Mouse (Mus musculus): Measurements from ENCODE around the gene Hoxc11. TPM values are rescaled to one million over a fixed set of nuclear protein-coding genes. Genes with fewer than 3 reads are reported as not detected.

Gene Hoxc11
- polyA plus RNA-seq, 2 experiments: not detected

GRCm38 (mm10) chr15:102953561-102953960, 666 bp upstream of the Hoxc11 start:
- no peak overlapping the region for H3K4me2 ChIP-seq (ENCODE audit: low read depth)
- H3K36me3 ChIP-seq (replicated peaks; ENCODE audit: control insufficient read depth, insufficient read depth, low read depth): no peaks in the 10 kb centered on the region
- H3K27ac ChIP-seq: no peak overlapping the region
- no peaks in the 10 kb centered on the region for H3K9me3 ChIP-seq (ENCODE audit: control insufficient read depth, low read length)
- H3K4me1 ChIP-seq (replicated peaks; ENCODE audit: control insufficient read depth in 2 of 2, insufficient read depth in 2 of 2, low read length in 1 of 2): no peaks in the 10 kb centered on the region
- ATAC-seq (ENCODE audit: insufficient read depth) (no peak), DNase-seq (ENCODE audit: low read depth in 3 of 3, low spot score in 3 of 3) (no peak)
- WGBS (ENCODE audit: insufficient replicate concordance): 7% methylated on average over 6 of the region's 6 CpGs
- H3K9ac ChIP-seq (replicated peaks): no peak overlapping the region
- no peak overlapping the region for H3K4me3 ChIP-seq (ENCODE audit: insufficient read depth in 1 of 2, low read depth in 2 of 2, low read length in 2 of 2)
- peaks cover 99% of the 10 kb centered on the region for H3K27me3 ChIP-seq (ENCODE audit: control insufficient read depth, insufficient read depth, low read length)
- no peak for TF ChIP-seq EP300 (IDR thresholded peaks at IDR 0.05; ENCODE audit: low read depth)
- TF ChIP-seq CTCF (IDR thresholded peaks at IDR 0.05; ENCODE audit: low read depth): no peak

- under 1% methylated on average over 26 of the region's 28 CpGs for WGBS (ENCODE audit: insufficient replicate concordance)
- Histone ChIP-seq H3K27ac (no peak overlapping the region), H3K4me2 (ENCODE audit: low read depth) (no peak overlapping the region), H3K4me3 (ENCODE audit: insufficient read depth in 1 of 2, low read depth in 2 of 2, low read length in 2 of 2) (no peak overlapping the region), H3K4me1 (replicated peaks; ENCODE audit: control insufficient read depth in 2 of 2, insufficient read depth in 2 of 2, low read length in 1 of 2) (no peaks in the 10 kb centered on the region), H3K27me3 (ENCODE audit: control insufficient read depth, insufficient read depth, low read length) (peaks cover 95% of the 10 kb centered on the region), H3K9me3 (ENCODE audit: control insufficient read depth, low read length) (no peaks in the 10 kb centered on the region), H3K36me3 (replicated peaks; ENCODE audit: control insufficient read depth, insufficient read depth, low read depth) (no peaks in the 10 kb centered on the region), H3K9ac (replicated peaks) (no peak overlapping the region)
- no peak for ATAC-seq (ENCODE audit: insufficient read depth)
- no peak for TF ChIP-seq EP300 (IDR thresholded peaks at IDR 0.05; ENCODE audit: low read depth)
- no peak for DNase-seq (ENCODE audit: low read depth in 3 of 3, low spot score in 3 of 3)
Measured at GRCm38 (mm10) chr15:102955007-102955382, 768 bp downstream of the Hoxc11 start.

- TF ChIP-seq CTCF (IDR thresholded peaks at IDR 0.05; ENCODE audit: low read depth) (no peak), EP300 (IDR thresholded peaks at IDR 0.05; ENCODE audit: low read depth) (no peak)
- H3K4me2 ChIP-seq (ENCODE audit: low read depth): no peak overlapping the region
- 1% methylated on average over 39 of the region's 40 CpGs for WGBS (ENCODE audit: insufficient replicate concordance)
Measured at GRCm38 (mm10) chr15:102955833-102956640, 1.8 kb downstream of the Hoxc11 start.

GRCm38 (mm10) chr15:102956906-102957305, 2.7 kb downstream of the Hoxc11 start:
- Histone ChIP-seq H3K27ac (no peak overlapping the region), H3K27me3 (ENCODE audit: control insufficient read depth, insufficient read depth, low read length) (peaks cover 95% of the 10 kb centered on the region), H3K4me2 (ENCODE audit: low read depth) (no peak overlapping the region), H3K36me3 (replicated peaks; ENCODE audit: control insufficient read depth, insufficient read depth, low read depth) (no peaks in the 10 kb centered on the region), H3K9ac (replicated peaks) (no peak overlapping the region), H3K9me3 (ENCODE audit: control insufficient read depth, low read length) (no peaks in the 10 kb centered on the region), H3K4me1 (replicated peaks; ENCODE audit: control insufficient read depth in 2 of 2, insufficient read depth in 2 of 2, low read length in 1 of 2) (no peaks in the 10 kb centered on the region), H3K4me3 (ENCODE audit: insufficient read depth in 1 of 2, low read depth in 2 of 2, low read length in 2 of 2) (no peak overlapping the region)
- WGBS (ENCODE audit: insufficient replicate concordance): 1% methylated on average over 12 of the region's 12 CpGs
- DNase-seq (ENCODE audit: low read depth in 3 of 3, low spot score in 3 of 3) (no peak), ATAC-seq (ENCODE audit: insufficient read depth) (no peak)
- no peak for TF ChIP-seq EP300 (IDR thresholded peaks at IDR 0.05; ENCODE audit: low read depth)
- no peak for TF ChIP-seq CTCF (IDR thresholded peaks at IDR 0.05; ENCODE audit: low read depth)

More at GRCm38 (mm10) chr15:102955833-102956640, 1.8 kb downstream of the Hoxc11 start:
- Histone ChIP-seq H3K9me3 (ENCODE audit: control insufficient read depth, low read length) (no peaks in the 10 kb centered on the region), H3K4me3 (ENCODE audit: insufficient read depth in 1 of 2, low read depth in 2 of 2, low read length in 2 of 2) (no peak overlapping the region), H3K9ac (replicated peaks) (no peak overlapping the region), H3K36me3 (replicated peaks; ENCODE audit: control insufficient read depth, insufficient read depth, low read depth) (no peaks in the 10 kb centered on the region), H3K27ac (no peak overlapping the region), H3K27me3 (ENCODE audit: control insufficient read depth, insufficient read depth, low read length) (peaks cover 96% of the 10 kb centered on the region), H3K4me1 (replicated peaks; ENCODE audit: control insufficient read depth in 2 of 2, insufficient read depth in 2 of 2, low read length in 1 of 2) (no peaks in the 10 kb centered on the region)
- DNase-seq (ENCODE audit: low read depth in 3 of 3, low spot score in 3 of 3) (no peak), ATAC-seq (ENCODE audit: insufficient read depth) (no peak)

GRCm38 (mm10) chr15:102959663-102960191, 5.5 kb downstream of the Hoxc11 start:
- DNase-seq (ENCODE audit: low read depth in 3 of 3, low spot score in 3 of 3) (no peak), ATAC-seq (ENCODE audit: insufficient read depth) (no peak)
- 4% methylated on average over 13 of the region's 13 CpGs for WGBS (ENCODE audit: insufficient replicate concordance)
- Histone ChIP-seq H3K4me3 (ENCODE audit: insufficient read depth in 1 of 2, low read depth in 2 of 2, low read length in 2 of 2) (no peak overlapping the region), H3K4me1 (replicated peaks; ENCODE audit: control insufficient read depth in 2 of 2, insufficient read depth in 2 of 2, low read length in 1 of 2) (no peaks in the 10 kb centered on the region), H3K27me3 (ENCODE audit: control insufficient read depth, insufficient read depth, low read length) (peaks cover 93% of the 10 kb centered on the region), H3K27ac (no peak overlapping the region), H3K9me3 (ENCODE audit: control insufficient read depth, low read length) (no peaks in the 10 kb centered on the region), H3K4me2 (ENCODE audit: low read depth) (no peak overlapping the region), H3K9ac (replicated peaks) (no peak overlapping the region), H3K36me3 (replicated peaks; ENCODE audit: control insufficient read depth, insufficient read depth, low read depth) (no peaks in the 10 kb centered on the region)
- TF ChIP-seq EP300 (IDR thresholded peaks at IDR 0.05; ENCODE audit: low read depth): no peak
- no peak for TF ChIP-seq CTCF (IDR thresholded peaks at IDR 0.05; ENCODE audit: low read depth)
